Mouse (Mus musculus) retina, postnatal 7 days (tissue): Measurements from ENCODE around the gene Gm3033.
"Not testable (repeated sequence)": the region's sequence is repeated elsewhere in the genome, so short reads cannot be mapped to it uniquely, and the experiment has no call there.

Source experiments
- DNase-seq: peaks from one replicate; pipeline ENCODE4 v3.0.0-alpha.2; 2012; ENCODE audit warnings: low read depth, low spot score

Gm3033 gene

DNA sequence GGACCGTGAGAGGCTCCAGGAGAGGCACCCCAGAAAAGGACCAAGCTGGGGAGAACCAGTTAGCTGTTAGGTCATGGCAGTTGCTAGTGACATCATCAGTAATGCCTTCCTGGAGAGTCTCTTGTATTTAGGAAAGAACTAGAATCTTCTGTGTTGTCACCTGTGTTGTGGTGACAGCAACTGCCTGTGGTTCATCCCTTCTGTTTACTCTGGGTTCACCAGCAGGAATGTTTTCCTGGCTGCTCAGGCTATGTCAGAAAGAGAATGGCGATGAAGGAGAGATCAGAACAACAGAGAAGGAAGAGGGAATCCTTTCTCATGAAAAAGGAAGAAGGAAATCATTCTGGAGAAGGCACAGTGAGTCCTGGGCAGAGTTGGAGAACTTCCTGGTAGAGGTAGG lies at the start of gene Gm3033:
Gene Gm3033 (plus strand): TSS at position 301 of the 400 bp plus-strand sequence.
- not testable (repeated sequence) for DNase-seq

DNA sequence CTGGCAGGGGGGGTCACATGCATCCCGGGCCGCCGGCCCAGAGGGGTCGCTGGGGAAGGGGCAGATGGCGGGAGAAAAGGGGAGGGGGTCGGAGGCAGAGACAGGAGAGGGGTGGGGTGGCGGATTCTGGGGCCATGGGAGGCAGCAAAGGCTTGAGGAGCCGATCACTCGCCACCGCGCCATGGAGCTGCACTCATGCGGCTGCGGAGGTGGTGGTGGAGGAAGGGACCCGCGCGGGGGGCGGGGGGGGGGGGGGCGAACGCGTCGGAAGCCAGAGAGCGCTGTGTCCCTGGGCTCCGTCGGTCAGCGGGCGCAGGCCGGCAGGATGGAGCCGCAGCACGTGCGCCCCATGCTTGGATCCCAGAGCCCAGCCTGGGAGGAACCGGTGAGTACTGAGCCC lies 36.3 kb upstream of the Gm3033 start, which contains the start of gene Gm3002:
Gene Gm3002 (plus strand): TSS at position 301 of the 400 bp plus-strand sequence.
- not testable (repeated sequence) for DNase-seq

DNA sequence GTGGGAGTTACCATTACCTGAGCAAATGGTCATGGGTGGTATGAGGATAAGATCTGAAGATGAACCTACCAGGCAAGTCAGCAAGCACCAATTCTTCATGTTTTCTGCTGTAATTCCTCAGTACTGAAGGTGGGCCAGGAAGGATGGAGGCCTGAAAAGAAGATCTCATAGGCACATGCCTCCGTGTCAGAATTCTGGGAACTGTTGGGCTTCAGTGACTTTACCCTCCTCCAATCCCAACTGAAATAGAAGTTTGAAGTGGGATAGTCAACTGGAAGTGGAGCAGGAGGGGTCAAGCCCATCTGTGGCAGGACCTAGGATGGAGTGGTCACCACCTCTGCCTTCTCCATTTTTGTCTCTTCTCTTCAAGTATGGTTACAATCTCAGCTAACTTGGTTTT lies 37.8 kb downstream of the Gm3033 start, which contains the start of gene Gm2916:
Gene Gm2916 (plus strand): TSS at position 301 of the 400 bp plus-strand sequence.
- DNase-seq: not testable (repeated sequence)
